Mouse (Mus musculus): ENCODE results near the gene Veph1.

- no peak for TF ChIP-seq CTCF (conservative IDR thresholded peaks at IDR 0.05 in 1 of 2, IDR thresholded peaks at IDR 0.05 in 1 of 2; ENCODE audit: low read depth in 2 of 2, low read length in 2 of 2)
- no peak for TF ChIP-seq HCFC1 (IDR thresholded peaks at IDR 0.05; ENCODE audit: low read depth, low read length)
Observed at GRCm38 (mm10) chr3:66240476-66240875, 56.2 kb downstream of the Veph1 start.
